Mouse (Mus musculus): ENCODE data around the gene Runx1.

Gene Runx1

DNA sequence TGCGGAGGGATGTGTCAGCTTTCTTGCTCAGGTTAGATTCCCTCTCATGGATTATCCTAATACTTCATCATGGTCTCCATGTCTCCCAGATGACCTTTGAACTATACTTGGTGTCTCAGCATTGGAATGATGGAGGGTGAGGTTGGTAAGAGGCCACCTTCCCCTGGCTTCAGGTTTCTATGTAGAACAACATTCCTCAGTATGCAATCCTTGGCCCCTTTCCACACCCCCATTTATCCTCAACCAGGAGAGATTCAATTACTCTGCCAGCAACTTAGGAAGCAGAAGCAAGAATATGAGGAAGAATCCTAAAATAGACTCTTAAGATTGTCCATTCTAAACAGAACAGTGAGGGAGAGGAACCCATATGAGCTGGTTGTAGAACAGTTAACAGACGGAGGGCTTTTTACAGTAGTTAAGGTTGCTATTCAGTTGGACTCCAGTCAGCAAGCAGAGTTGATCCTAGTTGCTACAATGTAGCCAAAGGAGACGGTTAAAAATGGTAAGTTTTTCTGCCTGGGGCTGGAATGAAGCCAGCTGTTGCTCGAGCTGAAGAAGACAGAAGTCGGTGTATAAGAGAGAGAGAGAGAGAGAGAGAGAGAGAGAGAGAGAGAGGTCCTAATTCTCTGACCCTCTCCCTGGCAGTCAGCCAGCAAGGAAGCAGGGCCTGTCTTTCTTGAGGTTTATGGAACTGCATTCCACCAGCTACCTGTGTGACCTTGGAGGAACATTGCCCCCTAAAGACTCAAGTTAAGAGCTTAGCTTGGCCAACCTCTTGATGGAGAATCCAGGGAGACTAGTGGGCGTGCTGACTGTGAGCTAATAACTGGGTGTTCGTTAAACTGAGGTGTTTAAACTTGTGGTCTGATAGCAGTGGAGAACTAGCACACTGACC, 120.1 kb downstream of the Runx1 start:
- in situ Hi-C loops (cut with MboI, MseI) = no loop called here

DNA sequence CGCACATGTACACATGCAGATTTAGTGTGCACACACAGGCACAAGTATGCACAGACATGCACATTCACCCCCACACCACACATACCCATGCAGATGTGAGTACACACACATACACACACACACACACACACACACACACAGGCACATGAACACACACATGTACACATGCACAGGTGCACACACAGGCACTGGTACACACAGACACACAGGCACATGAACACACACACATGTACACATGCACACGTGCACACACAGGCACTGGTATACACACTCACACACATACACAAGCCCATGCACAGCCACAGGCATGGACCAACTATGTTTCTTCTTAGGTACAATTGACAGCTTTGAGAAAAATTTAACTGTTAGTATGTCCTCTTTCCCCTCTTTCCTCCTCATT, 122.1 kb downstream of the Runx1 start:
- in situ Hi-C loops (cut with MboI, MseI) = no loop called here

DNA sequence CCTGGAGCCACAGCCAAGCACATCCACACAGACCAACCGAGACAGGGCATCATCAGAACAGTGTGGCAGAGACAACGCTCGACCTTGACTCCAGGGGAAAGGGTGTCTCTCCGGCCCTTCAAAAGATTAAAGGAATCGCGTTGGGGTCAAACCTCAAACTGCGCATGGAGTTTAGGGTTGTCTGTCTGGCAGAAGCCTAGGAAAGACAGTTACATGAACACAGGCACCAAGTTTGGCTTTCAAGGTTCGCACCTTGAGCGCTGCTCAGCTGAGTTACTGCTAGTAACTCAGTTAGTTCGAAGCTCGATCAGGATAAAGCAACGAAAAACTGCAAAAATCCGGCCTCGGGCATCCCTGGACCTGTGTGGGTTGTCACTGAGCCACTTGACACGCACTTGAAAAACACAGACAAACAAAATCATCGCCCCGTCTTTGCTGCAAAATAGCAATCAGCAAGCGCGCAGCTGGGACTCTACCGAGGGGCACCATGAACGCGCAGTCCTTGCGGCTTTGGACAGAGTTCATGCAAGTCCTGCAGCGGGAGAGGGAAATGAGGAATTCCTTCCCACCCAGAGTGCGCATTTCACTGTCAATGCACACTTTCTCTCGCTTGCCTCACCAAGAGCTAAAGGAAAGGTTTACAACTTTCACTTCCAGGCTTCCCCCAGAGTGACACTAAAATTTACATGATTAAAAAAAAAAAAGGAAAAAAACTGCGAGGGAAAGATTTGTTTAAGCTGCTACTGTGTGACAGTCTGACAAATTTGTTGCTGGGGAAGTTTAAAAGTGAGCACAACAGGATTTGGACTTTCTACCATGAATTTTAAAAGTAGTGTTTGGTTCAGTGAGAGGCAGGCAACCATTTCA, 126.2 kb downstream of the Runx1 start:
- in situ Hi-C loops (cut with MboI, MseI) = loop anchor here (5.0 kb wide), 4 partner anchors 43 to 753 kb away; no protein-coding TSS in a partner anchor

DNA sequence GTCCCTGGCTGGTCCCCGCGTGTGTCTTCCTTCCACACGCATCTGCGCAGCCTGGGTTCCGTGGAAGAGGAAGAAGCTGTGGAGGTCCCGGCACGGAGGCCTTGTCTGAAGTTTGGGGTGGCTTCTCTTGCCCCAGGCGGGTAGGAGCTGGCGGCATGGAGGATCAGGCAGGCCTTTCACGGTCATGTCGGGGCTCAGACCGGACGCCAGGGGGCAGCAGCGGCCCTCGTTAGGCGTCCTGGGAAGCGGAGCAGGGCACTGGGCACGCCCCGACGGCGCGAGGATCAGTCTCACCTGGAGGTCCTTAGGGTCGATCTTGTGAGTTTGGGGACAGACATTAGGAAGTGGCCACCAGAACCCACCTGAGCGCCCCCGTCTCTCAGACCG, 127.3 kb downstream of the Runx1 start:
- in situ Hi-C loops (cut with MboI, MseI) = loop anchor here (5.0 kb wide), 4 partner anchors 44 to 754 kb away; no protein-coding TSS in a partner anchor

DNA sequence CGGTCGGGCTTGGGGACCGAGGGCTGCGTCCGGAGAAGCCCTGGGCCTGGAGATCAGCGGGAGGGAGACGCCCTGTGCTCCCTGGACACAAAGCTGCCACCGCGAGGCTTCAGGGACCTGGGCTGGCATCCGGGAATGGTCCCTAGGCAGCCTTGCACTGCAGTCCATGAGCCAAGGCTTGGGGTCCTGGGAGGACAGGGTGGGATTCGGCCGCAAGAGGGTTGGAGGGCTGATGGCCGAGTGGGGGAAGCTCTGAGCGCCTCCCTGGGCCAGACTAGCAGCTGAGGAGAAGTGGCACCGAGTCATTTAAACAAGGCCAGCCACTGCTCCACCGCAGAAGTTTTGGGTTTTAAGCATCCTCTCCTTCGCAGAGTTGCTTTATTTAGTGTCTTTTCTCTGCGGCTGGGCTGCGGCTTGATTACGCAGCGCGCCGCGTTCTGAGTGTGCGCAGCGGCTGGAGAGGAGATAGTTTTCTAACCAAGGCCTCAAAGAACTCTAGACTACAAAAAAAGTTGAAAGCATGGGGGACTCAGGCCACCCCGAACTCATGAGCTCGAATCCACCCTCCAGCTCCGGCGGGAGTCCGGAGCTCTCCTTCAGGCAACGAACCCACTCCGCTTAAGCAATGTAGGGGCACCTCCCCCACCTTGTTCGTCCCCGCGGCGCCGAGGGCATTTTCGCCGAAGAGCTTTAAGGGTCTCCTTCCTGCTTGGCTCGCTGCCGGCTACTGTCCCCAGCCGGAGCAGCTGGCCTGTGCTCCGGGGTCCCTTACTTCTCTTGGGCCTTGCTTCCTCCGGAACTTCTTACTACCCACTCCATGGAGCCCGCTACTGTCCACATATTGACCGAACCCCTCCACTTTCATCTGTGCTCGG, 128.0 kb downstream of the Runx1 start:
- in situ Hi-C loops (cut with MboI, MseI) = loop anchor here (5.0 kb wide), 4 partner anchors 44 to 754 kb away; no protein-coding TSS in a partner anchor

DNA sequence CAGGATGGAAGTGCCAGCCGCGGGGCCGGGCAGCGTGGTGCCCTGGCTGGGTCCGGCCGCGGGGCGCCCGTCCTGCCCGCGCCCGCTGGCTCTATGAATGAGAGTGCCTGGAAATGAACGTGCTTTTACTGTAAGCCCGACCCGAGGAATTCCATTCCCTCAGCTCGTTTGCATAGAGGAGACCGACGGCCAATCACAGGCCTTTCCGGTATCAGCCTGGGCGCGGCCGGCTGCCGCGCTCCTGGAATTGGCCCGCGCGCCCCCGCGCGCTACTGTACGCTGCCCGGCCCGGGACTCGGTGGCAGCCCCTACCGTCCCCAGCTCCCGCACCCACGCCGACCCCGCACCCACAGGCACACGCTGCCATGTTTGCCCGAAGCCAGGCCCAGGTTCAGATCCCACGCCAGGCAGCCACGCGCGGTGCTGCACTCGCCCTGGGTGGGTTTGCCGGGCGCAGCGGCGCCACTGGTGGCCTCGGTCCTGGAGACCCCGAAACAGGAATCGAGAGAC, 128.7 kb downstream of the Runx1 start:
- in situ Hi-C loops (cut with MboI, MseI) = loop anchor here (5.0 kb wide), 4 partner anchors 45 to 755 kb away; no protein-coding TSS in a partner anchor

DNA sequence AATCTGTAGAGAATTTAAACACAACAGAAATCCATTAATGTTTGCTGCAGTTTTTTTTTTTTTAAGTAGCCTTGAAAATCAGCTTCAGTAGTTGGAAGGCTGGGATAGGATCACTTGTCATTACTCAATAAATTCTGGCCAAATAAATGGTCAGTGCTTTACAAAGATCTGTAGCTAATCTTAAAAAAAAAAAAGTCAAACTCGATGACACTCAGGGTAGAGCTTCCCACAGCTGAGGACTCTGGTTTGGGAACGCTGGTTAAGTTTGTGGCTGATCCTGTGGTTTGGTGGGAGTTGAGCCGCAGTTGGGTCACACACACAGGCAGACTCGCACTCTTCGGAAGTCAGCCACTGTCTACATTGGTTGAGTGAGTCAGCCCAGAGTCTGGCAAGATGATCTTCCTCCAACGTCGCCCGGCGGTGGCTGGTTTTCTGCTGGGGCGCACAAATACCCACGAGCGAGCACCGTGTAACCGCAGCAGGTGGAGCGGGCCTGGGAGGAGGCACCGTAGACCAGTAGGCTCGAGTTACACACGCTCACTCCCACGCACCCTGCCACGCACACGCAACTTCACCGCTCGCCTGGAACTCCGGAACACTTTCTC, 129.4 kb downstream of the Runx1 start:
- in situ Hi-C loops (cut with MboI, MseI) = loop anchor here (5.0 kb wide), 4 partner anchors 46 to 756 kb away; no protein-coding TSS in a partner anchor

DNA sequence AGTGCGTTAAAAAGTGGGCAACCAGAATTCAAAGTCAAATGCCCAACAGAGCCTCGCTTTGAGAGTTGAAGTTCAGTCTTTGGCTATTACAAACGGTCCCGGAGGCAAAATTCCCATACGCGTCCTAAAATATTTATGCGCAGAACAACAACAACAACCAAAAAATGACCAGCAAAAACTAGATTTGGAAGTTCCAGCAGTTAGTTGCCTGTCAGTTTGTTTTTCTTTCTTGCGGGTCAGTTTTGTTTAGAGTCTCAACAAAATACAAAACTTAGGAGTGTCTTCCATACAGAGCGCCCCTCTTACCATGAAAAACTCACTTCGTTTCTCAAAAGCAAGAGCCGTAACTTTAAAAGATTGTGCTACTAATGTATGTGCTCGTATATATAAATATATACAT, 130.0 kb downstream of the Runx1 start:
- in situ Hi-C loops (cut with MboI, MseI) = loop anchor here (5.0 kb wide), 4 partner anchors 46 to 756 kb away; no protein-coding TSS in a partner anchor

DNA sequence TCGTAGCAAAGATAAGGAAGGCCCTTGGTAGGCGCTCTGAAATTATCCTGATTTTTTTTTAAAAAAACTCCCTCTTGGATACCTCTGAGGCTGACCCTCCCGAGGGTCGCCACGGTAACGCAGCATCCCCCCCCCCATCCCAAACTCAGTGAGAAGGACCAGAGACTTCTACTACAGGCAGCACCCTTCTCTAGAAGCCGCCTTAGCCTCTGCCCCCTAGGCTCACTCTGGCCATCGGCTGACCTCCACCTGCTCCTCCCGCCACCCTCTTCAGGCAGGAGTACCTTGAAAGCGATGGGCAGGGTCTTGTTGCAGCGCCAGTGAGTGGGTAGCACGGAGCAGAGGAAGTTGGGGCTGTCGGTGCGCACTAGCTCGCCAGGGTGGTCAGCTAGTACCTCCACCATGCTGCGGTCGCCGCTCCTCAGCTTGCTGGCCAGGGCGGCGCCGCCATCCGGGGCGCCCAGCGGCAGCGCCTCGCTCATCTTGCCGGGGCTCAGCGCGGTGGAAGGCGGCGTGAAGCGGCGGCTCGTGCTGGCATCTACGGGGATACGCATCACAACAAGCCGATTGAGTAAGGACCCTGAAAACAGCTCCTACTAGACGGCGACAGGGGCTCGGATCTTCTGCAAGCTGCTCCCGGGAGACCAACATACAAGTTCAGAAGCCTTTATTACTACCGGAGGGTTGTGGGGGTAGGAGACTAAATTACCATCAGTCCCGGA, 130.6 kb downstream of the Runx1 start:
- in situ Hi-C loops (cut with MboI, MseI) = loop anchor here (5.0 kb wide), 4 partner anchors 47 to 757 kb away; no protein-coding TSS in a partner anchor

DNA sequence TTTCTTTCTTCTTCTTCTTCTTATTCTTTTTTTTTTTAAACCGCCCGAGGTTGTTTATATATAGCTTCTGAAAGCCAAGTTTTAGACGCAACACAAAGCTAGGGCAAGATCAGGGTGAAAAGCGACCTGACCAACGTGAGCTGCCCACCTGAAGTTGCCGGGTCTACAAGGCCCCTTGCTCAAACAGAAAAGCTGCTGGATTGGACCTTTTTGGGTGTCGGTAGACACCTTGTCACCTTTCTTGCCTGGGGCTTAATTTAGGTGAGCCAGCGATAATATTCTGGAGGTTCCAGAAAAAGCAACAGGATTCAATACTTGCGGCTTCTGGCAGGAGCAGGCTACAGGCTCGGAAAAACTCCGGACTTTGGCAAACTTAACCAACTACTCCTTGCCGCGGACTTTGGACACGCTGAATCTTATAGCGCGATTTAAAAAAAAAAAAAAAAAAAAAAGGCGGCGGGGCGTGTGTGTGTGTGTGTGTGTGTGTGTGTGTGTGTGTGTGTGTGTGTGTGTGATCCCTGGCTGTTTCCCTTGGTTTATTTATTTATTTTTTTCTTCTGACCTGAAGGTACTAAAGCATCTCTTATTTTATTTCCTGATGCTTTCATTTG, 131.3 kb downstream of the Runx1 start:
- in situ Hi-C loops (cut with MboI, MseI) = loop anchor here (5.0 kb wide), 4 partner anchors 48 to 758 kb away; no protein-coding TSS in a partner anchor

DNA sequence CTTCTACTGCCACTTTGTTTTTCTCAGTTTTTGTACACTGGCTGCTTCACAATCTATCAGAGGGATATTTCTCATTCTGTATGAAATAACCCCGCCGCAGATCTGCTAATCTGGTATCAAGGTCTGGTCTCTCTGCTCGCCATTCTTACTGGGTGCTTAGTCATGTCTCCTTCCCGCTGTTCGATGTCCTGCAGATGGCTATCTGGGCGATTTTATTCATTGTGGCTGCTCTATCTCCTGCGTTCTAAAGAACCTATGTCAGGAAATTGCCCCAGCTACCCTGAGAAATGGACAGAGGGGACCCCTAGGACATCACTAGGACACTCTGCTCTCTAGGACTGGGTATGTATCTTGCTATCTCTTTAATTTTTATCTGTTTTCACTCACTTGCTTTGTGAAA, 135.2 kb downstream of the Runx1 start:
- in situ Hi-C loops (cut with MboI, MseI) = no loop called here

DNA sequence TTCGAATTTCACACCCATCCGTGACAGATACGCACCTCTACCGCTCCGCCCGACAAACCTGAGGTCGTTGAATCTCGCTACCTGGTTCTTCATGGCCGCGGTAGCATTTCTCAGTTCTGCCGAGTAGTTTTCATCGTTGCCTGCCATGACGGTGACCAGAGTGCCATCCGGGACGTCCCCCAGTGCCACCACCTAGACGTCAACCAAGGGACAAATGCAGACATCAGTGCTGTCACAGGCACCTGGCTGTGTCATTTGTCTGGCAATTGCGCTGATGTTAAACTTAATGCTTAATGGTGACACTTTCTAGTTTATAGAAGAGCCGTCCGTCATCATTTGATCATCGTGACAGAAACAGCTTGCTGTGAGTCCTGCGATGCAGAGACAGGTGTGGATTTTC, 137.0 kb downstream of the Runx1 start:
- in situ Hi-C loops (cut with MboI, MseI) = loop anchor here (10.0 kb wide), 1 partner anchor 606 kb away; no protein-coding TSS in a partner anchor

DNA sequence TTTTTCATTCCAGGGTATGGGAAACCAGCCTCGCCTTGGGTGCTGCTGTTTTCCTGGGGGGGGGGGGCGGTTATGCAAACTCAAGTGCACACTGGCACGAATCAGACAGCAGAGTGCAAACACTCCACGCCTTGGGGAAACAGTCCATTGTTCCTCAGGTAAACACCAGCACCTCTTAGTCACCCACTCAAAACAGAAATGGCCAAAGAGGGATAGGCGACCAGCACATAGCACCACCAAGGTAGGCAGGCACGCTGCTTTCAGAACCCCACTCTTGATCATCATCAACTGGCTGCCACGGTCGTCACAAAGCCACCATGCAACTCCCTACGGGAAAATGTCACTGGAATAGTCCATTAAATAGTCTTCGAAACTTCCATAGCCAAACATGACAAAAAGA, 139.0 kb downstream of the Runx1 start:
- in situ Hi-C loops (cut with MboI, MseI) = loop anchor here (10.0 kb wide), 1 partner anchor 608 kb away; no protein-coding TSS in a partner anchor

DNA sequence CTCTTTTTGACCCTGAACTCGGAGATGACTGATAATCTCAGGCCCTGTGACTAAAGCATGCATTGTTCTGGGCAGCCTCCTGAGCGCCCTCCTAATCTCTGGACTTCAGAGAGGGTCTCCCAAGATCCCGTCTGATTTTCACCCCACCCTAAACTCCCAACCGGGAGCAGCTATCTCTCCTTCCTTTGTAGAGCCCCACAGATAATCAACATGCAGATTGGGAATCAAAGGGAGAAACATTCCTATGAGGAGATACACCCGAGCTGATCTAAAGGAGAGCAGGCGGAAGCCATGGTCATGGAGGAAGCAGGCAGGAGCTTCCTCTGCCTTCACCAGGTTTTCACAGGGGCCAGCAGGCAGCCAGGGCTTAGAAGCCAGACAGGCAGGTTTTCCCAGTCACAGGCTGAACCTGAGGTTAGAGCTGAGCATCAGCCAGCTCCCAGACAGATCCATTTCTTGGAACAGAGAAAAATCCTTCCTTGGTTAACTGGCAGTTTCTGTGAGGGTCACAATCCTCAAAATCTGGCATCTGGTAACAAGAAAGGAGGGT, 140.1 kb downstream of the Runx1 start:
- in situ Hi-C loops (cut with MboI, MseI) = loop anchor here (10.0 kb wide), 1 partner anchor 609 kb away; no protein-coding TSS in a partner anchor

DNA sequence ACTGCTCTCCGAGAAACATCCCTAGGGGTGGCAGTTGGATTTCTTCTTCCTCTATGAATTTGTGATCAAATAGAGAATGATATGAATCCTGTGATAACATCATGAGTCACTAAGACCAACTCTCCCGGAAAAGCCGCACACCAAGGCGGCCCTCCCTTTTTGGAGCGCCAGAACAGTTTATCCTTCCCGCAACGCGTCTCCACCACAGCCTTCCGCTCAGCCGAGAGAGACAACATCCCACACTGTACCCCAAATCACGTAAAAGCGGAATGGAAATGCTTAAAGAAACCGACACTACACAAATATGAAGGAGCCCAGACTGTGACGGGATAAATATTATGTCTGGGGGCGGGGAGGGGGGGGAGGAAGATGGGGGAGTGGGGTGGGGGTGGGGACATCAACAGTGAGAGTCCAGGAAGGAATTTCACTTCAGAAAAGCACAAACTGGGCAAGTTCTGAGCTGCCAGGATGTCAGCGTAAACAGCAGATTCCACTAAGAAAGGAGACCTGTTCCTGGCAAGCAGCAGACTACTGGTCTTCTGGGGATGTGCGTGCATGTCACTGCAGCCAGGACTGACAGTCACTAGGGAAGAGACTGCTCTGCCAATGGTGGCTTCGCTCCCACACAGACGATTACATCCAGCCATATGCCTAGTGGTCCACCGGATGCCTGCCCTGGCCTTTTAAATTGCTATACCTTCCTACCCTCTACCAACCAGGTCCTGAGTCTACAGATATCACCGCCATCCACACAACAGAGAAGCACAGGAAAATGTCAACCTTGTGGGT, 141.3 kb downstream of the Runx1 start:
- in situ Hi-C loops (cut with MboI, MseI) = loop anchor here (10.0 kb wide), 1 partner anchor 610 kb away; no protein-coding TSS in a partner anchor

DNA sequence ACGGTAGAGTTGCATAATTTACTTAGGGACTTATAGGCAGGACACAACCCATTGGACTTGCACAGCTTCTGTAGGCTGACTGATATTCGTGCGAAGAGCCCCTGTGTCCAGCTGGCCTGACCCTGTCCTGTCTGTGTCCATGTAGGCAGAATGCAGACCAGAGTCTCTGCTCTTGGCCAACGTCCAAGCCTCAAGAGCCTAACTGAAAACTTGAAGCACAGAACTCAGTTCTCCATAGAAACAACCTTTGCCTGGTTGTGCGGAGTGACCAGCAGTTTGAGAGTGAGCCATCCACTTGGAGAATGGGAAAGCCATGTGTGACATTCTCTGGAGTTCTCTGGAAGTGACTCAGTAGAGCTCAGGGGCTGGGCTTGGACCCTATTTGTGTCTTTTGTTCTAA, 149.3 kb downstream of the Runx1 start:
- in situ Hi-C loops (cut with MboI, MseI) = no loop called here

DNA sequence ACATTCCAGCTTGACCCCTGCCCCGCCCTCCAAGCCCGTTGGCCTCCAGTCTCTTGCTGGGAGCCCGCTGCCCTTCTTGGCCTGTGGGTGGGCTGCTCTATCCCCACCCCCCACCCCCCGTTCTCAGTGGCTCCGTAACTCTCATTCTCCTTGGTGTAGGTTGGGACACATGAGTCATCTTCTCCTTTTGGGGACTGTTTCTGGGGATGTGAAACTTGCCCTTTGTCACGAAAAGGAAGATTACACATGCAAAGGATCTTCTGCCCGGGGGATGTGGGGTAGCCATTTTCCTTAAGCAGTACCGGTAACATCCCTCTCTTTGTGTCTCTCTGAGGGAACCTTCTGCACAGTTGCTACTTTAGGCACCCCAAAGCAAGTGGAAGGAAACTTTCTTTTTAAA, 150.3 kb downstream of the Runx1 start:
- in situ Hi-C loops (cut with MboI, MseI) = no loop called here

DNA sequence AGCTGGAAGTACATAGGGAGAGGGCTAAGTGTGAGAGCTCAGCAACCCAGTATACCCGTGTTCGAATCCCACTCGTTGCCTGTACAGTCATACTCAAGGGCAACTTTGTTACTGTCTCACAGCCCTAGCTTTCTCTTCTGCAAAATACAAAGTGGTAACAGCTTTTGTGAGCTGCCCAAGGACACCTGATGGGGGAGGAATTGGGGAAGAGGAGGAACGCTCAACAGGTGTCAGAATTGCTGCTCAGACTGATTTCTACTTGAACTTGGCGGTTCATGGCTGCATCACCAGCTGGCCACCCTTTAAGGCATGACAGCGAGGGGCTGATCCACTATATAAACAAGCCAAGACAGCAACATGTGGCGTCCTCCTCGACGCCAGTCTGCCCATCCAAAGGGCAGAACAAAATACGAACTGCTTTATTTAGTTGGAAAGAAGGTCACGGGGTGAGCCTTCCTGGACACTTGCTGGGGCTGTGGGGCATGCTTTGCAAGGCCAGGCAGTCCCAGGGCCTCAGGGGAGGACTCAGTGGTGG, 151.0 kb downstream of the Runx1 start:
- in situ Hi-C loops (cut with MboI, MseI) = no loop called here

Measured in regulatory T cell (primary cell).